Mouse (Mus musculus): ENCODE measurements around the gene Svs2.
"Not testable (repeated sequence)": the region's sequence is repeated elsewhere in the genome, so short reads cannot be mapped to it uniquely, and the experiment has no call there.

GRCm38 (mm10) chr2:164256540-164256939, 18.3 kb upstream of the Svs2 start, which contains the start of gene Svs3b:
- not testable (repeated sequence) for TF ChIP-seq CTCF (IDR thresholded peaks at IDR 0.05; ENCODE audit: low read depth, low read length); POLR2A (IDR thresholded peaks at IDR 0.05; ENCODE audit: insufficient read depth, low read length)

Measured in ES-Bruce4 (cell line).